8 mouse cellular contexts compared by ENCODE assay signal in the genomic region with DNA sequence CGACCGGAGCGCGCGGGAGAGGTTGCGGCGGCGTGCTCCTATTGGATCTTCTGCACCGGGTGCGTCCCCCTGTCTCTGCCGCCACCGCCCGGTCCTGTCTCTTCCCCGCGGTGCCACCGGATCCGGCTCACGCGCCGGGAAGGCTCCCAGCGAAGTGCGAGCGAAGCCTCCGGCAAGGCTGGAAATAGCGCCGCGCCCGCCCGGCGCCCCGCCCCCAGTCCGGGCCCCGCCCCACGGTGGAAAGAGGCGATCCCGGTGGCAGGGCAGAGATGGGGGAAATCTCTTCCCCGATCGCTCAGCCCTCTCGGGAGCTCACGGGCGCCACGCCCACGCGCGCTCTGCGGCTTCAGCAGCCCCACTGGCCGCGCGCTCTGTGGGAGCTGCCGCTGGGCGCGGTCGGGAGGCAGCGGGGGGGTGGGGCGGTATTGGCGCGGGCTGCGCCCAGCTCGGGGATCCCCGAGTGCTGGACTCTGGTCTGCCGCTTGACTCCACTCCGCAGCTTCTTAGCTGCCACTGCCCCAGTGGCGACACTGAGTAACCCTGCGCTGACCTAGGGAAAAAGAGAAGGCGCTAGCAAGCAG. TPM values are rescaled to one million over a fixed set of nuclear protein-coding genes. Genes with fewer than 3 reads are reported as not detected.
DNase-seq lines count a peak whose midpoint lies in the region; ATAC-seq and TF ChIP-seq lines count a peak whose summit lies in the region.

TSS of gene Chst8 (minus strand) at position 181 of the 581 bp plus-strand sequence.

- H3K9me3 ChIP-seq in megakaryocyte, embryonic 14.5 days = no peaks in the 10 kb centered on the region; the same call in 1 of the 2 replicates
- H3K9me3 ChIP-seq in embryonic facial prominence, embryonic 14.5 days (ENCODE audit: control insufficient read depth, low read length) = no peaks in the 10 kb centered on the region
- no peaks in the 10 kb centered on the region for H3K9me3 ChIP-seq in heart, embryonic 10.5 days
- no peaks in the 10 kb centered on the region for H3K9me3 ChIP-seq in limb, embryonic 11.5 days (ENCODE audit: control insufficient read depth, low read length)
- H3K9me3 ChIP-seq in midbrain, embryonic 12.5 days = no peaks in the 10 kb centered on the region

- H3K4me3 ChIP-seq in megakaryocyte, embryonic 14.5 days (replicated peaks) = peak within 1 kb of the TSS; percentile 81
- peak within 1 kb of the TSS; percentile 55 for H3K4me3 ChIP-seq in embryonic facial prominence, embryonic 14.5 days (ENCODE audit: low read depth, low read length)
- peak within 1 kb of the TSS; percentile 77 for H3K4me3 ChIP-seq in heart, embryonic 10.5 days
- H3K4me3 ChIP-seq in limb, embryonic 11.5 days (ENCODE audit: low read depth, low read length) = peak within 1 kb of the TSS; percentile 60
- H3K4me3 ChIP-seq in midbrain, embryonic 12.5 days = peak within 1 kb of the TSS; percentile 62
- H3K4me3 ChIP-seq in spleen, adult 2 months (ENCODE audit: extremely low read depth, insufficient read depth, insufficient read length) = peak within 1 kb of the TSS; percentile 21; the same call in 1 of the 2 replicates

- no peak within 1 kb of the TSS for H3K27ac ChIP-seq in embryonic facial prominence, embryonic 14.5 days (replicated peaks; ENCODE audit: low read depth, low read length)
- H3K27ac ChIP-seq in heart, embryonic 10.5 days = peak within 1 kb of the TSS; percentile 77
- H3K27ac ChIP-seq in limb, embryonic 11.5 days (replicated peaks; ENCODE audit: low read depth, low read length) = no peak within 1 kb of the TSS
- H3K27ac ChIP-seq in midbrain, embryonic 12.5 days (replicated peaks) = peak within 1 kb of the TSS; percentile 68
- no peak within 1 kb of the TSS for H3K27ac ChIP-seq in spleen, adult 2 months (ENCODE audit: insufficient read depth, low read length)

- DNase-seq in embryonic facial prominence, embryonic 14.5 days (ENCODE audit: low spot score) = peak; percentile 81
- DNase-seq in heart, embryonic 10.5 days (ENCODE audit: low spot score) = peak; percentile 83
- peak; percentile 81 for DNase-seq in kidney, adult 9 months
- peak; percentile 84 for DNase-seq in limb, embryonic 11.5 days (ENCODE audit: low spot score)
- DNase-seq in spleen, adult 2 months (ENCODE audit: low read depth in 1 of 2, low spot score in 2 of 2) = peak in 1 of 2 experiments; percentile 9

- no peak for TF ChIP-seq CTCF in spleen, adult 2 months (IDR thresholded peaks at IDR 0.05; ENCODE audit: extremely low read depth, insufficient read depth, insufficient read length, insufficient replicate concordance)

- H3K36me3 ChIP-seq in megakaryocyte, embryonic 14.5 days (replicated peaks; ENCODE audit: low read length) = no peaks in the 10 kb centered on the region
- H3K36me3 ChIP-seq in embryonic facial prominence, embryonic 14.5 days (ENCODE audit: control insufficient read depth, insufficient read depth, low read length) = no peaks in the 10 kb centered on the region
- H3K36me3 ChIP-seq in heart, embryonic 10.5 days = no peaks in the 10 kb centered on the region
- no peaks in the 10 kb centered on the region for H3K36me3 ChIP-seq in limb, embryonic 11.5 days (ENCODE audit: control insufficient read depth, insufficient read depth, low read length)
- H3K36me3 ChIP-seq in midbrain, embryonic 12.5 days = no peaks in the 10 kb centered on the region
- H3K36me3 ChIP-seq in spleen, adult 2 months (ENCODE audit: control insufficient read depth, insufficient read depth, low read length) = no peaks in the 10 kb centered on the region

- no peak for TF ChIP-seq POLR2A in spleen, adult 2 months (IDR thresholded peaks at IDR 0.05; ENCODE audit: low read depth, low read length)

- peak within 1 kb of the TSS; percentile 52 for H3K9ac ChIP-seq in embryonic facial prominence, embryonic 14.5 days (ENCODE audit: low read depth, low read length)
- H3K9ac ChIP-seq in limb, embryonic 11.5 days (ENCODE audit: low read length) = peak within 1 kb of the TSS; percentile 50
- H3K9ac ChIP-seq in midbrain, embryonic 12.5 days (replicated peaks) = peak within 1 kb of the TSS; percentile 55

- WGBS in embryonic facial prominence, embryonic 14.5 days = 2% methylated on average over 30 of the region's 65 CpGs
- whole genome bisulfite sequencing in heart, embryonic 10.5 days = under 1% methylated on average over 64 of the region's 65 CpGs
- WGBS in limb, embryonic 11.5 days = under 1% methylated on average over 65 of the region's 65 CpGs
- WGBS in midbrain, embryonic 12.5 days = under 1% methylated on average over 64 of the region's 65 CpGs
- WGBS in spleen, adult 2 months = 2% methylated on average over 62 of the region's 65 CpGs

- peaks cover 15% of the 10 kb centered on the region for H3K4me1 ChIP-seq in megakaryocyte, embryonic 14.5 days
- H3K4me1 ChIP-seq in embryonic facial prominence, embryonic 14.5 days (ENCODE audit: control insufficient read depth, insufficient read depth, low read length) = peaks cover 7% of the 10 kb centered on the region; the same call in 1 of the 2 replicates
- H3K4me1 ChIP-seq in heart, embryonic 10.5 days = peaks cover 27% of the 10 kb centered on the region
- peaks cover 10% of the 10 kb centered on the region for H3K4me1 ChIP-seq in limb, embryonic 11.5 days (ENCODE audit: control insufficient read depth, insufficient read depth, low read length)
- H3K4me1 ChIP-seq in midbrain, embryonic 12.5 days = peaks cover 23% of the 10 kb centered on the region
- H3K4me1 ChIP-seq in spleen, adult 2 months (ENCODE audit: control insufficient read depth, insufficient read depth, insufficient read length) = peaks cover 2% of the 10 kb centered on the region; the same call in 1 of the 2 replicates

- peak within 1 kb of the TSS; percentile 77 for H3K4me2 ChIP-seq in embryonic facial prominence, embryonic 14.5 days (ENCODE audit: low read depth, low read length)
- peak within 1 kb of the TSS; percentile 95 for H3K4me2 ChIP-seq in limb, embryonic 11.5 days (ENCODE audit: low read depth, severe bottlenecking)
- peak within 1 kb of the TSS; percentile 94 for H3K4me2 ChIP-seq in midbrain, embryonic 12.5 days (replicated peaks)

- H3K27me3 ChIP-seq in megakaryocyte, embryonic 14.5 days (replicated peaks) = peaks cover 76% of the 10 kb centered on the region
- H3K27me3 ChIP-seq in embryonic facial prominence, embryonic 14.5 days (replicated peaks; ENCODE audit: control insufficient read depth, insufficient read depth, low read length) = peaks cover 58% of the 10 kb centered on the region
- H3K27me3 ChIP-seq in heart, embryonic 10.5 days (ENCODE audit: insufficient read depth, poor library complexity, severe bottlenecking) = peaks cover 83% of the 10 kb centered on the region
- H3K27me3 ChIP-seq in limb, embryonic 11.5 days (ENCODE audit: control insufficient read depth, insufficient read depth, low read length) = peaks cover 37% of the 10 kb centered on the region
- peaks cover 83% of the 10 kb centered on the region for H3K27me3 ChIP-seq in midbrain, embryonic 12.5 days
- peaks cover 5% of the 10 kb centered on the region for H3K27me3 ChIP-seq in spleen, adult 2 months (ENCODE audit: control insufficient read depth, insufficient read depth, low read length)

- ATAC-seq in megakaryocyte, adult 5-6 weeks (ENCODE audit: poor library complexity, severe bottlenecking) = no peak
- peak; percentile 89 for ATAC-seq in embryonic facial prominence, embryonic 14.5 days (ENCODE audit: low read depth)
- ATAC-seq in limb, embryonic 11.5 days (ENCODE audit: insufficient number of reproducible peaks, low FRiP score, low TSS enrichment, low read depth) = peak; percentile 80; the same call in 1 of the 2 replicates
- peak; percentile 82 for ATAC-seq in midbrain, embryonic 12.5 days (ENCODE audit: low FRiP score, low read depth)

RNA-seq across cellular contexts. Expression of gene Chst8, which starts in this region (rescaled TPM):
- polyA plus RNA-seq in megakaryocyte, embryonic 14.5 days (2012; ENCODE audit: insufficient read depth, low replicate concordance) = 0.13 TPM in 1 of 2 replicates, not detected in the other
- total RNA-seq in megakaryocyte, adult 5-6 weeks (2015) = not detected in 2 replicates
- total RNA-seq in megakaryocyte, adult 5-6 weeks (2017) = not detected in 2 replicates
- polyA plus RNA-seq in embryonic facial prominence, embryonic 14.5 days (2014; fragmentation: Nextera tagmentation; extraction: Ambion mirVana) = 5.3 and 6.4 TPM in 2 replicates
- polyA plus RNA-seq in heart, embryonic 10.5 days (2016; fragmentation: Nextera tagmentation; extraction: Ambion mirVana) = 1.4 and 2.1 TPM in 2 replicates
- 1.2 and 2.6 TPM in 2 replicates for polyA plus RNA-seq in limb, embryonic 11.5 days (2014; fragmentation: Nextera tagmentation; extraction: Ambion mirVana)
- 15.7 and 18.9 TPM in 2 replicates for polyA plus RNA-seq in midbrain, embryonic 12.5 days (2016; fragmentation: Nextera tagmentation; extraction: Ambion mirVana)
- 1.6 and 2.1 TPM in 2 replicates for polyA plus RNA-seq in spleen, adult 2 months (2012; rRNA removed)

Comparison
In these comparisons a context has a peak if more than half of its experiments do, and no peak if none do; other contexts are left out.
1. H3K4me3 ChIP-seq: peak in every context shown above with its lines; median percentile 81 in megakaryocyte, embryonic 14.5 days; 77 in heart, embryonic 10.5 days; 62 in midbrain, embryonic 12.5 days; 60 in limb, embryonic 11.5 days; 55 in embryonic facial prominence, embryonic 14.5 days; 21 in spleen, adult 2 months.
2. H3K27ac ChIP-seq: peak in heart, embryonic 10.5 days (single experiment) and midbrain, embryonic 12.5 days (single experiment); none in embryonic facial prominence, embryonic 14.5 days (single experiment), limb, embryonic 11.5 days (single experiment) and spleen, adult 2 months (single experiment).
3. Peak in every context shown above with its lines, with median percentiles within 50 percentile points of each other: H3K4me2 ChIP-seq and H3K9ac ChIP-seq.